Mouse (Mus musculus) heart, postnatal 0 days (tissue): Measurements from ENCODE around the gene Gm9958. TPM values are rescaled to one million over a fixed set of nuclear protein-coding genes. Genes with fewer than 3 reads are reported as not detected.

Experiments
- ATAC-seq: fragments of 200-750 bp; cut with Nextera tagmentation; 2 replicates; pipeline ENCODE4 v1.8.0; 2017; ENCODE audit warnings: low read depth, moderate number of reproducible peaks, moderate library complexity; ENCODE audit not compliant: insufficient read depth
- DNase-seq: peaks from one replicate; pipeline ENCODE4 v3.0.0-alpha.2; 2016; ENCODE audit warnings: low spot score
- H3K27ac ChIP-seq: fragments of 300-500 bp; sonication (generic); 2 replicates; pipeline ENCODE4 v1.5.1; 2014; ENCODE audit warnings: low read depth, mild to moderate bottlenecking
- H3K27me3 ChIP-seq: fragments of 300-500 bp; sonication (generic); 2 replicates; pipeline ENCODE4 v1.6.1; 2014; ENCODE audit warnings: low read length, mixed read lengths; ENCODE audit not compliant: control insufficient read depth, insufficient read depth
- H3K36me3 ChIP-seq: fragments of 300-500 bp; sonication (generic); replicated peaks from 2 replicates; pipeline ENCODE4 v1.6.1; 2014; ENCODE audit warnings: low read length, mixed read lengths; ENCODE audit not compliant: control insufficient read depth, insufficient read depth
- H3K4me1 ChIP-seq: fragments of 300-500 bp; sonication (generic); 2 replicates; pipeline ENCODE4 v1.6.1; 2014; ENCODE audit warnings: antibody characterized with exemption; ENCODE audit not compliant: control insufficient read depth, insufficient read depth
- H3K4me2 ChIP-seq: fragments of 300-500 bp; sonication (generic); 2 replicates; pipeline ENCODE4 v1.6.1; 2014; ENCODE audit warnings: low read depth, mild to moderate bottlenecking, low read length, moderate library complexity
- H3K4me3 ChIP-seq: fragments of 300-500 bp; sonication (generic); 2 replicates; pipeline ENCODE4 v1.5.1; 2014; ENCODE audit warnings: low read depth, low read length
- H3K9ac ChIP-seq: fragments of 300-500 bp; sonication (generic); replicated peaks from 2 replicates; pipeline ENCODE4 v1.6.1; 2014; ENCODE audit warnings: low read depth, low read length, mixed read lengths
- H3K9me3 ChIP-seq: fragments of 300-500 bp; sonication (generic); replicated peaks from 2 replicates; pipeline ENCODE4 v1.6.1; 2016; ENCODE audit warnings: low read length; ENCODE audit not compliant: control insufficient read depth
- CTCF ChIP-seq: IDR thresholded peaks from 2 replicates; pipeline ENCODE4 v1.5.1; 2016; ENCODE audit warnings: antibody characterized with exemption, control low read depth, low read depth
- EP300 ChIP-seq: IDR thresholded peaks from 2 replicates; pipeline ENCODE4 v1.6.1; 2016; ENCODE audit warnings: antibody characterized with exemption, low read depth
- WGBS: fragments of 180-500 bp; shearing (Covaris S2); extraction: QIAGEN DNeasy Blood & Tissue Kit; methylation state at CpG from one replicate; pipeline ENCODE4 v1.1.7; 2014; 5-methylcytosine and 5-hydroxymethylcytosine counted together
- polyA plus RNA-seq: library from polyadenylated mRNA; unstranded; fragments of >200 nt; fragmentation: Nextera tagmentation; extraction: Ambion mirVana; gene quantifications from 2 replicates; pipeline ENCODE4 v1.2.1, GENCODE M21; 2015
- total RNA-seq: library from RNA; depleted of rRNA; stranded (reverse); fragments of >200 nt; gene quantifications from 2 replicates; pipeline ENCODE4 v1.2.3, GENCODE M21; 2014; ENCODE audit warnings: low replicate concordance

Gene Gm9958
- total and polyA plus RNA-seq, 2 experiments from 2014 or later = 0.34 to 3.4 TPM

GRCm38 (mm10) chr5:90381458-90381857 lies 14.5 kb downstream of the Gm9958 start:
- DNase-seq (peak; percentile 52), ATAC-seq (peak; percentile 39; the same call in 1 of the 2 replicates)
- H3K4me2 ChIP-seq = no peak overlapping the region
- no peaks in the 10 kb centered on the region for H3K36me3 ChIP-seq
- H3K4me3 ChIP-seq = no peak overlapping the region
- H3K9ac ChIP-seq = no peak overlapping the region
- TF ChIP-seq CTCF (no peak), EP300 (no peak)
- no peaks in the 10 kb centered on the region for H3K27me3 ChIP-seq
- no peaks in the 10 kb centered on the region for H3K4me1 ChIP-seq
- WGBS = 24% methylated on average over 4 of the region's 4 CpGs
- H3K9me3 ChIP-seq = no peaks in the 10 kb centered on the region
- H3K27ac ChIP-seq = no peak overlapping the region

DNA sequence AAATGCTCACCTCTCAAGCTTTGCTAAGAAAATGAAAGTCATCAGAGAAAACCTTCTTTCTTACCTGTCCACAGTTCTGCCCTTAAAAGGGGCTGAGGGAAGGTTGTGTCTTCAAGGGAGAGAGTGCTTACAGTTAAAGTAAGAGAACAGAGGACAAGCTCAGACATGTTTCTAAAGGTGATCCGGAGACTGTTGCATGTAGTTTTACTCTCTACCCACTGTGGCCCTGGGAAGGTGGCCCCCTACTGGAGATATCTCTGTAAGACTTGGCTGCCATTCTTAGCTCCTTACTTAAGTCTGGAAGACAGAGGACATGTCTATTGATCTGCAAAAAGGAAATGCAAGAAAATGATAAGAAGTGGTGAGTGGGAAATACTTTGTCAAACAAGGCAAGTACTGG lies 16.1 kb downstream of the Gm9958 start:
- no peaks in the 10 kb centered on the region for H3K9me3 ChIP-seq
- ATAC-seq (no peak), DNase-seq (no peak)
- no peak overlapping the region for H3K9ac ChIP-seq
- H3K36me3 ChIP-seq = no peaks in the 10 kb centered on the region
- H3K4me2 ChIP-seq = no peak overlapping the region
- H3K27ac ChIP-seq = no peak overlapping the region
- no peaks in the 10 kb centered on the region for H3K4me1 ChIP-seq
- 38% methylated on average over 1 of the region's 1 CpGs for WGBS
- H3K4me3 ChIP-seq = no peak overlapping the region
- TF ChIP-seq EP300 (no peak), CTCF (no peak; the same call in 1 of the 2 replicates)
- H3K27me3 ChIP-seq = no peaks in the 10 kb centered on the region

GRCm38 (mm10) chr5:90393764-90394163 lies 26.8 kb downstream of the Gm9958 start:
- no peaks in the 10 kb centered on the region for H3K9me3 ChIP-seq
- H3K27me3 ChIP-seq = no peaks in the 10 kb centered on the region
- 48% methylated on average over 5 of the region's 5 CpGs for WGBS
- ATAC-seq = no peak
- no peak overlapping the region for H3K9ac ChIP-seq
- no peaks in the 10 kb centered on the region for H3K36me3 ChIP-seq
- DNase-seq = no peak
- no peak for TF ChIP-seq EP300
- no peak for TF ChIP-seq CTCF
- no peak overlapping the region for H3K4me2 ChIP-seq
- H3K27ac ChIP-seq = no peak overlapping the region
- no peak overlapping the region for H3K4me3 ChIP-seq
- H3K4me1 ChIP-seq = no peaks in the 10 kb centered on the region

- TF ChIP-seq EP300 (no peak), CTCF (no peak)
- Histone ChIP-seq H3K36me3 (no peaks in the 10 kb centered on the region), H3K27ac (no peak overlapping the region), H3K4me2 (no peak overlapping the region), H3K27me3 (no peaks in the 10 kb centered on the region), H3K4me3 (no peak overlapping the region), H3K9ac (no peak overlapping the region), H3K4me1 (no peaks in the 10 kb centered on the region), H3K9me3 (no peaks in the 10 kb centered on the region)
- DNase-seq (no peak), ATAC-seq (no peak)
- 62% methylated on average over 4 of the region's 4 CpGs for WGBS
Observed at GRCm38 (mm10) chr5:90394322-90394721, 27.3 kb downstream of the Gm9958 start.

DNA sequence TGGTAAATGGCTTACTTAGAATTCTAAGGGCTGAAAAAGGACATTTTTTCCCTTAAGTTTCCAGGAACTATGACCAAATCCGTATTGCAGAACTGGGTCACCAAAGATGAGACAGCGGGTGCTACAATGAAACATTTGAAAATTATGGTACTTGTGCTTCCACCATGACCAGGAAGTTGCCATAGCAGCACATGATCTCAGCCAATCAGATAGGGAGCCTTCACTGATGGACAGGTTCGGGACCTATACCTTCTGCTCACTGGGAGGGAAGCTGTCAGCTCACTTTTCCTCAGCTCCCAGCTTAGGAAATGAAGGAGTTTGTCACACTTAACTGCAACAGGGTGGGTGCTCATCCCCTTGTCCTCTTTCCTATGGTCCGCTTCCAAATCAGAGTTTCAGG lies 29.8 kb downstream of the Gm9958 start:
- ATAC-seq = no peak
- H3K9me3 ChIP-seq = no peaks in the 10 kb centered on the region
- H3K9ac ChIP-seq = no peak overlapping the region
- no peaks in the 10 kb centered on the region for H3K4me1 ChIP-seq
- H3K27ac ChIP-seq = no peak overlapping the region
- no peaks in the 10 kb centered on the region for H3K27me3 ChIP-seq
- DNase-seq = no peak
- H3K4me3 ChIP-seq = no peak overlapping the region
- 79% methylated on average over 4 of the region's 4 CpGs for WGBS
- TF ChIP-seq CTCF (no peak), EP300 (no peak)
- H3K4me2 ChIP-seq = no peak overlapping the region
- H3K36me3 ChIP-seq = no peaks in the 10 kb centered on the region

DNA sequence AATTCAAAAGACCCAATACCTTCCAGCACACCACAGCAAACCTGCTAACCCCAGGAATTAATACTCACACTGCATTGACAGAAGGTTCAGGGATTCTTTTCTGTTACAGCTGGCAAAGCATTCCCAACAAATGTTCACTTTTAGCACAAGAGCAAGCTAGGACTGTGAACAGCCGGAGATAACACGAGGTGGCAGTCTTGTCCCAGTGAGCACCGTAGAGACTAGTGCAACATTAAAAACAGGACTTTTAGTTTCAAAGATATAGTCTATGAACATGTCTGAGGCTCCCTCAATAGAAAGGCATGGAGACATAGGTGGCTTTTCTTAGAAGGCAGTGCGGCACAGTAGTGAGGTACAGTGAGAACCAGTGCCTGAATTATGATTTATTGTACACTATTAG lies 38.2 kb downstream of the Gm9958 start:
- Histone ChIP-seq H3K4me1 (no peaks in the 10 kb centered on the region), H3K4me2 (no peak overlapping the region), H3K4me3 (no peak overlapping the region), H3K27ac (no peak overlapping the region), H3K9me3 (no peaks in the 10 kb centered on the region), H3K9ac (no peak overlapping the region), H3K27me3 (no peaks in the 10 kb centered on the region), H3K36me3 (no peaks in the 10 kb centered on the region)
- peak; percentile 71 for TF ChIP-seq CTCF
- TF ChIP-seq EP300 = no peak
- ATAC-seq (peak; percentile 67), DNase-seq (peak; percentile 26)
- 47% methylated on average over 4 of the region's 4 CpGs for WGBS
